Mouse (Mus musculus) brain, embryonic 14.5 days (tissue): ENCODE measurements around the gene Nxpe2. TPM values are rescaled to one million over a fixed set of nuclear protein-coding genes. Genes with fewer than 3 reads are reported as not detected.
A peak's percentile ranks its signal among the peaks of the same experiment; 100 is the strongest.

ENCODE experiments used
- DNase-seq: peaks from one replicate; pipeline ENCODE4 v3.0.0-alpha.2; 2011; ENCODE audit warnings: low read depth
- CTCF ChIP-seq: fragments of 200-500 bp; IDR thresholded peaks from 2 replicates; pipeline ENCODE4 v1.5.1; 2012; ENCODE audit warnings: inconsistent platforms, mild to moderate bottlenecking, moderate library complexity, borderline replicate concordance; ENCODE audit not compliant: insufficient read depth, insufficient read length; ENCODE audit errors: extremely low read depth
- POLR2A ChIP-seq: fragments of 200-500 bp; IDR thresholded peaks from 2 replicates; pipeline ENCODE4 v1.6.1; 2012; ENCODE audit warnings: mild to moderate bottlenecking, inconsistent platforms, borderline replicate concordance; ENCODE audit not compliant: poor library complexity, insufficient read depth, insufficient read length, severe bottlenecking; ENCODE audit errors: extremely low read depth
- polyA plus RNA-seq: library from polyadenylated mRNA; depleted of rRNA; stranded (reverse); fragments of >200 nt; gene quantifications from 2 replicates; pipeline ENCODE4 v1.2.3, GENCODE M21; 2012; rRNA removed

Nxpe2 gene
- polyA plus RNA-seq = 0.13 and 0.40 TPM in 2 replicates

- TF ChIP-seq POLR2A (no peak), CTCF (no peak)
These were observed at the start of gene Nxpe2 for GRCm38 (mm10) chr9:48353148-48353698. Nxpe2 (minus strand) TSS chr9:48353454.

DNA sequence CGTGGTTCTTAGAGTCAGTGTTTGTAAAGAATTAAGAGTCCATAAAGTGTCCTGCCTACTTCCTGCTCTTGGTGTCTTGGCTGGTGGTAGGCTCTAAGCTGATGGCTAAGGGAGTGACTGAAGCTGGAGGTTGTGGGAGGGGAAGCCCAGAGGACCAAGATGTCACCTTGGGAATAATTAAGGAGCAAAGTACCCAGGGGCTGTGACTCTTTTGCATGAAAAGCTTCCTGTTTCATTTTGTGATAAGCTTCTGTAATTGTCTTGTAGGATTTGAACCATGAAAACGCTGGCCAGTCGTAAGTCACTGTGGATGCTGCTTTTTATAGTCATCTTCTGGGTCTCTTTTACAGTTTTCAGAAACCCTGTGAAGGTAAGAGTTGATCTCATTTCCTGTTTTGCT lies 36.7 kb upstream of the Nxpe2 start:
- DNase-seq = no peak
- TF ChIP-seq POLR2A (no peak), CTCF (no peak)

More at GRCm38 (mm10) chr9:48353148-48353698, at the start of gene Nxpe2:
- no peak for DNase-seq

DNA sequence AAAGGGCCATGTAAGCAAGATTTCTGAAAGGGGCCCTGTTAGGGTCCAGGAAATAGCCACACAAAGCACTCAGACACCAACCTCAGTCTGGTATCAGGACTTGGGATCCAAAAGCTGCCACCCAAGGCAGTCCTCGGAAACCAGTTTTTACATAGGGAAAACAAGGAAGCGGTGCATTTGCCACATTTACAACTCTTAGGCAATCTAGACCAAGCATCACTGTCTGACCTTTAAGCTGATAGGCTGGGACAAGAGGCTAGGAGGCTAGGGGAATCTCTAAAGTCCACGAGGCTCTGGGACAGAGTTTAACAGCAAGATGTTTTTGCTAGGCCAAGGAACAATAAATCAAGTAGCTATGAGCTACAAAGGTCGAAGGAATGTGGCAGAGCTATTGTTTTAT lies 35.2 kb upstream of the Nxpe2 start:
- TF ChIP-seq CTCF (no peak), POLR2A (no peak)
- no peak for DNase-seq

DNA sequence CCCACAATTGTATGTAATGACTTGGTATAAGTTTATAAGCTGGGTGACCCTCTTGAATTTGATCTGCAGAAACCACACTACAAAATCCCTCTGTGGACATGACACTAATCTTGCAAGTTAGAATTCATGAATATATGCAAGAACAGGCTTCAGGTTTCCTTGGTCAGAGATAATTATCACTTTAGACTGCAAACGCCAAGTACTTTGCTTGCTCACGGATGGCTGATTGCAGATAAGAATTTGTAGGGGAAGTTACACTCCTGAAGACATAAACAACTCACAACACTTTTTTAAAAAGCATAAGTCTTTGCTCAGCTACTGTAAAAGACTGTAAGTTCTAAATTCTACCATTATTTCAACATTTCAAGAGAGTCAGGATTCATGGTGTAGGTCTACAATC lies 21.1 kb upstream of the Nxpe2 start:
- no peak for DNase-seq
- no peak for TF ChIP-seq CTCF
- TF ChIP-seq POLR2A = no peak

- no peak for TF ChIP-seq CTCF
- TF ChIP-seq POLR2A = no peak
- DNase-seq = no peak
These were observed 20.1 kb upstream of the Nxpe2 start for GRCm38 (mm10) chr9:48373232-48373878.

DNA sequence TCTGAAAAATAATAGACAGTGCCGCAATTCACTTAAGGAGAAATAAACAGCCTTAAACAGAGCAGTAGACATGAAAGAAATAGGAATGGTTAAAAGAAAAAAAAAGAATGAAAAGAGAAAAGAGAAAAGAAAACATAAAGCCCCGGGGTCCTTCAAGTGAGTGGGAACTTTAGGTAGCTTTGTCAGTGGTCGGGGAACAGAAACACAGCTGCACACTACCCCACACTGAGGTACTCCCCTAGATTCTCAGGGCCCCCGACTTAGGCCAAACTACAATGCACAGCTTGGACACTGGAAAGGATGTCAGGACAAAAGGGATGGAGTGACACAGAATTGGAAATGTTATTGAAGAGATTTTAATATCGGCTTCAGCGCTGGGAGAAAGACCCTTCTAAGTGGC lies 9.5 kb upstream of the Nxpe2 start:
- TF ChIP-seq CTCF = no peak
- TF ChIP-seq POLR2A = no peak
- DNase-seq = no peak

DNA sequence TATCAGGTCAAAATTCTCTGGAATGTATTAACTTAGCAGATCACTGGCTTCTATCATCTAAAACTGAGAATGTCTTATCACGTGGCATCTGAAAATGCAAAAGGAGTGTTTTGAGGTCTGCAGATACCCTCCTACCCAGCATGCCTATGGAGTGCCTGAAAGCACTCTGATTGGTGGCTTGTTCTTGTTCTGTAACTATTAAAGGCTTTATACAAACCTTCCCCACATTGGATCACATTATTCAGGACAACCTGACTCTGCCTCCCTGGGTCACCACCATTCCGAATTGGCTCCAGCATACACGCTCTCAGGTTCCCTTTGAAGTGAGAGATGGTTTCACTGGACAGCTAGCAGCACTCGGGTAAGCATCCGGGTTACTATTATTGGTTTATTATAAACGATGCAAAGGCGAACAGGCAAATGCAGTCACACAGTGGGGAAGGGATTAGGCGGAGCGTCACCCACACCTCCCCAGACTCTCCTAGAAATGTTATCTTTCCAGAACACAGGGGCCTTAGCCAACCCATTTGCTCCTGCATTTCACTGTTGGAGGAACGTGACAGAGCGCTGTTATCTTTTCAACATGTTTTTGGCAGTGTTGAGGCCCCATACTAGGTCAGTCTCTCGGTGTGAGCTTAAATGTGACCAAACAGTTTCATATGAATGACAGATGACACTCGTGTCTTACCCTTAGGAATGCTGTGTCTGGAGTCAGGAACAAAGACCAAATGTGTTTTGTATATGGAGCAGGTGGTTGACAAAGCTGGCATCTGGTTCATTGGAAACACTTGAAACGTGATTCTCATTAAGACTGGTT lies 8.8 kb upstream of the Nxpe2 start:
- TF ChIP-seq POLR2A (no peak), CTCF (no peak)
- peak; percentile 54 for DNase-seq

DNA sequence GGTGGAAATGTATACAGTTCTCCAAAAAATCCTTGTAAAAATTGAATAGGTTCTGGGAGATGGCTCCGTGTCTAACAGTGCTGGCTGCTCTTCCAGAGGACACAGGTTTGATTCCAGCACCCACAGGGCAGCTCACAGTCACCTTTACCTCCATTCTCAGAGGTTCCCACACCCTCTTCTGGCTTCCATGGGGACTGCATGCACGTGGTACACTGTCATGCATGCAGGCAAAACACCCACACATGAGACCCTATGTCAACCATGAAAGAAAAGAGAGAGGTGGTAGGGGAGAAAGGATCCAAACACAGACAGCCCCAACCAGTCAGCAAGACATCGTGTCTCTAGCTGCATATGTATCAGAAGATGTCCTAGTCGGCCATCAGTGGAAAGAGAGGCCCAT lies 7.6 kb upstream of the Nxpe2 start:
- no peak for DNase-seq

DNA sequence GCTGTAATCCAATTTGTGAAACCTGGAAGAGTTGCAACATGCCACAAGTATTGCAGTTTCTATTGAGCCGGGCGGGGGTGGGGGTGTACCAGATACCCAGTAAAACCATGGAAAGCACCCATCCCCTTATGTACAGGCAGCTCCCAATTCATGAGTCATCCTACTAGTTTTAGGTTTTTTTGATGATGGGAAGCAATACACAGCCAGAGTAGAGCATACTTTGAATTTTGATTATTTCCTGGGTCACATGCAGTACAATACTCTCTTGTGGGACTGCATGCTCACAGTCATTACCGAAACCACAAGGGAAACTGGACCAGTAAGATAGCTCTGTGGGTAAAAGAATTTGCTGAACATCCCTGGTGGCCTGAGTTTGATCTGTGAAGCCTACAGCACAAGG lies 3.8 kb upstream of the Nxpe2 start:
- DNase-seq = no peak
- TF ChIP-seq POLR2A (no peak), CTCF (no peak)

More for the DNA sequence above, 7.6 kb upstream of the Nxpe2 start:
- TF ChIP-seq POLR2A (no peak), CTCF (no peak)

GRCm38 (mm10) chr9:48354793-48355192 lies 1.5 kb upstream of the Nxpe2 start:
- DNase-seq = peak; percentile 82
- no peak for TF ChIP-seq POLR2A
- TF ChIP-seq CTCF = peak; percentile 83

GRCm38 (mm10) chr9:48354122-48354521 lies 868 bp upstream of the Nxpe2 start:
- DNase-seq = no peak

More at GRCm38 (mm10) chr9:48354122-48354521, 868 bp upstream of the Nxpe2 start:
- TF ChIP-seq CTCF (no peak), POLR2A (no peak)
